Mouse (Mus musculus) forebrain, embryonic 13.5 days (tissue): ENCODE measurements around the gene Ercc5. TPM values are rescaled to one million over a fixed set of nuclear protein-coding genes. Genes with fewer than 3 reads are reported as not detected.
A peak's percentile ranks its signal among the peaks of the same experiment; 100 is the strongest.

Source experiments
- ATAC-seq: fragments of 200-750 bp; cut with Nextera tagmentation; 2 replicates; pipeline ENCODE4 v1.8.0; 2017
- H3K27ac ChIP-seq: fragments of 300-500 bp; sonication (generic); 2 replicates; pipeline ENCODE4 v1.5.1; 2015; ENCODE audit warnings: inconsistent platforms, mild to moderate bottlenecking, moderate library complexity
- H3K27me3 ChIP-seq: fragments of 300-500 bp; sonication (generic); 2 replicates; pipeline ENCODE4 v1.6.1; 2015; ENCODE audit warnings: mild to moderate bottlenecking, inconsistent platforms
- H3K36me3 ChIP-seq: fragments of 300-500 bp; sonication (generic); 2 replicates; pipeline ENCODE4 v1.6.1; 2015; ENCODE audit warnings: mild to moderate bottlenecking, inconsistent platforms; ENCODE audit not compliant: poor library complexity, severe bottlenecking
- H3K4me1 ChIP-seq: fragments of 300-500 bp; sonication (generic); 2 replicates; pipeline ENCODE4 v1.6.1; 2015; ENCODE audit warnings: inconsistent platforms
- H3K4me2 ChIP-seq: fragments of 300-500 bp; sonication (generic); 2 replicates; pipeline ENCODE4 v1.6.1; 2015; ENCODE audit warnings: inconsistent platforms, mild to moderate bottlenecking, moderate library complexity
- H3K4me3 ChIP-seq: fragments of 300-500 bp; sonication (generic); 2 replicates; pipeline ENCODE4 v1.5.1; 2015; ENCODE audit warnings: mild to moderate bottlenecking, inconsistent platforms
- H3K9ac ChIP-seq: fragments of 300-500 bp; sonication (generic); 2 replicates; pipeline ENCODE4 v1.6.1; 2015; ENCODE audit warnings: mild to moderate bottlenecking, inconsistent platforms
- H3K9me3 ChIP-seq: fragments of 300-500 bp; sonication (generic); replicated peaks from 2 replicates; pipeline ENCODE4 v1.6.1; 2016; ENCODE audit warnings: inconsistent platforms
- WGBS: fragments of 180-500 bp; shearing (Covaris S2); methylation state at CpG from one replicate; pipeline ENCODE4 v1.1.7; 2015; 5-methylcytosine and 5-hydroxymethylcytosine counted together
- polyA plus RNA-seq: library from polyadenylated mRNA; unstranded; fragments of >200 nt; fragmentation: Nextera tagmentation; extraction: Ambion mirVana; gene quantifications from 2 replicates; pipeline ENCODE4 v1.2.1, GENCODE M21; 2015

Gene Ercc5
- polyA plus RNA-seq, 1 experiment from 2014 or later, result 37.7 TPM

DNA sequence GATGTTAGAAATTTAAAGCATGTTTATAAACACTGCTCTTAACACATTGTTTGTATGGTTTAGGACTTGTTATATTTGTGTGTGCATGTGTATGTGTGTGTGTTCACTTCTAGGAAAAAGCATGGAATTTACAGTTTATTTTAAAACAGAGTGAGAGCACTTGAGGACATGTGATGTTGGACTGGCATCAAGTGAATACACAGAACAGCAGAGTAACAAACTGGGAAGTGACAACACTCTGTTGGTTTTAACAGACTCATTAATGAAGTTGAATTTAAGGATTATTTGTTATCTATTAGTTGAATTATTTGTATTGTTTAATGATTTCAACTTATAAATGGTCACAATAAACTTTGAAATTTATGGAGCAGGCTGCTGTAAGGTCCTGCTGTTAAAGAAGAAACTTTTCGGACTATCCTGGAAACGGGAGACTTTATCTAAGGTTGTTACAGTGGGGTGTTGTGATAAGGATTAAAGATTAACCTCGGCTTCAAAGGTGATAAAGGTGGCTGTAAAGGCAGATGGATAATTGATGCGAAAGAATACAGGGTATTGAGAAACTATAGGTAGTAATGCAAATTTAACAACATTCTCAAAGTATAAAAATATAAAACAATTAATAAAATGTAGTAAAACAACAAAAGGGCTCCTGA, 17.5 kb upstream of the Ercc5 start:
- ATAC-seq, result no peak
- Histone ChIP-seq H3K9ac (no peak overlapping the region), H3K4me2 (no peak overlapping the region), H3K27ac (no peak overlapping the region), H3K9me3 (no peaks in the 10 kb centered on the region), H3K4me3 (no peak overlapping the region), H3K36me3 (peaks cover 47% of the 10 kb centered on the region), H3K4me1 (no peaks in the 10 kb centered on the region), H3K27me3 (no peaks in the 10 kb centered on the region)
- WGBS, result 95% methylated on average over 4 of the region's 4 CpGs

DNA sequence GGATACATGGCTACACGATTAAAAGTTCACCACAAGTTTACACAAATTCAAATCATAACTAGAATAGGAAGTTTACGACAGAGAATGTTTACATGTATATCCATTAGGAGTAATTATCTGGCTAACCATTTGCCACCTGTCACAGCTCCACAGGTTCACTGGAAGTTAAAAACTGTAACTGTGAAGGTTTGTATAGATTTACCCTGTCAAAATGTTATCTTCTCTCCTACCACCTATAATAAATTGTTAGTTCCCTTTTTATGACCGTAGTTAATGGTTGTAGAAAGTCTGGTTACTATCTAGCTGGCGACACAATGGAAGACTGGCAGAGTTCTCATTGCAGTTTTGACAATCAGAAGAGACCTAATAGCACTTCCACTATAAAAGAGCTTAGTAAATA, 7.3 kb upstream of the Ercc5 start:
- H3K9ac ChIP-seq, result no peak overlapping the region
- no peaks in the 10 kb centered on the region for H3K27me3 ChIP-seq
- H3K4me3 ChIP-seq, result no peak overlapping the region
- H3K4me1 ChIP-seq, result no peaks in the 10 kb centered on the region
- H3K27ac ChIP-seq, result no peak overlapping the region
- no peak for ATAC-seq
- no peaks in the 10 kb centered on the region for H3K9me3 ChIP-seq
- H3K36me3 ChIP-seq, result peaks cover 62% of the 10 kb centered on the region
- H3K4me2 ChIP-seq, result no peak overlapping the region
- WGBS, result 92% methylated on average over 4 of the region's 4 CpGs

DNA sequence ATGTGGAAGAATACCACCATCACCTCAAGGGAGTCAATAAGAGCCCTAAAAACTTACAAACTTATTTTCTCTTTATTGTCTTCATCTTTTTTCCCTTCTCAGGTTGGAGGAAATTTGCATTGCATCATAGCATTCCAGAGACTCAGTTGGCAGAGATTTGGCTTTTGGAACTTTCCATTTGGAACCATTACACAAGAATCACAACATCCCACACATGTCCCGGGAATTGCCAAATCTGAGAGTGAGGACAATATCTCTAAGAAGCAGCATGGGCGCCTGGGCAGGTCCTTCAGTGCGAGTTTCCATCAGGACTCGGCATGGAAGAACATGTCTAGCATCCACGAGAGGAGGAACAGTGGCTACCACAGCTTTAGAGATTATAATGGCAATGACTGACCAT, 4.8 kb upstream of the Ercc5 start:
- WGBS, result 96% methylated on average over 5 of the region's 5 CpGs
- H3K27me3 ChIP-seq, result no peaks in the 10 kb centered on the region
- no peak overlapping the region for H3K9ac ChIP-seq
- no peak overlapping the region for H3K27ac ChIP-seq
- H3K36me3 ChIP-seq, result peaks cover 45% of the 10 kb centered on the region
- no peak for ATAC-seq
- peaks cover 6% of the 10 kb centered on the region; the same call in 1 of the 2 replicates for H3K4me1 ChIP-seq
- no peak overlapping the region for H3K4me2 ChIP-seq
- no peak overlapping the region for H3K4me3 ChIP-seq
- no peaks in the 10 kb centered on the region for H3K9me3 ChIP-seq

DNA sequence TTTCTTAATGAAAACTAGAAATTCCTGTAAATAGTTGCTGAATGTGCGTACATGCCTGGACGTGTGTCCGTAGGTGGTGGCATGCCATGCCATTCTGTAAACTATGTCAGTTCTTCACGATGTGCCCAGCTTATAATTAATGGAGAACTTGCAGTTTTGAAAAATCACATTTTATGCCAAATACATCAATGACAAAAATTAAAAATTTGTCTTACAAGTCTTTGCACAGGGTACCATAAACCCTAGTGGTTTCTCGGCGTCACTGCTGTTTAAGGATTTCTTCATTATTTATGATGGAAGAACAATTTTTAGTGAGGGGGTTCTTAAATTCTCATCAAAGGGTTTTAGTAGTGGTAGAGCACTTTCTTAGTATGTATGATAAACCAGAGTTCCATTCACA, 1.2 kb downstream of the Ercc5 start:
- no peaks in the 10 kb centered on the region for H3K27me3 ChIP-seq
- peaks cover 4% of the 10 kb centered on the region for H3K36me3 ChIP-seq
- H3K4me1 ChIP-seq, result peaks cover 14% of the 10 kb centered on the region
- peak overlapping the region; percentile 99; the same call in 1 of the 2 replicates for H3K27ac ChIP-seq
- ATAC-seq, result no peak
- 30% methylated on average over 6 of the region's 6 CpGs for WGBS
- H3K9me3 ChIP-seq, result no peaks in the 10 kb centered on the region
- peak overlapping the region; percentile 92 for H3K9ac ChIP-seq
- H3K4me3 ChIP-seq, result peak overlapping the region; percentile 80
- peak overlapping the region; percentile 70 for H3K4me2 ChIP-seq

DNA sequence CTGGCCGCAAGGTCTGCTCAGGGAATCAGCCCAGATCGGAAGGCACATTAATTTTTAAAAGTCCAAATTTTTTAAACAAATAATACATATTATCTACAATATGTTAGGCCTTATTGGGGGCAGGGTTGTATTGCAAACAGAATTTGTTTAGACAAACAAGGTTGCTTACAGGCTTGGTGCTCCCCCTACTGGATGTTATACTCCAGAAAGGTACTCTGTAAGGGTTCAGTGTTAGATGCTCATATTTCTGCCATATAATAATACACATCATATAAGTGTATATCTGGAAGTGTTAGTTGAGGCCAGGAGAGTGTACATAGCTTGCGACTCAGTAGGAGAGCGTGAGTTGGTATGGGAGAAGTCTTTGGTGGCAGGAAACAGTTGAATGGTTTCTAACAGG, 7.7 kb downstream of the Ercc5 start:
- Histone ChIP-seq H3K36me3 (peaks cover 31% of the 10 kb centered on the region), H3K4me3 (no peak overlapping the region), H3K4me2 (no peak overlapping the region), H3K27ac (no peak overlapping the region), H3K9me3 (no peaks in the 10 kb centered on the region), H3K27me3 (no peaks in the 10 kb centered on the region), H3K4me1 (no peaks in the 10 kb centered on the region), H3K9ac (no peak overlapping the region)
- 0 out of 2 replicates have a peak, but pooled peaks have one; percentile 33 for ATAC-seq
- WGBS, result 93% methylated on average over 4 of the region's 4 CpGs

DNA sequence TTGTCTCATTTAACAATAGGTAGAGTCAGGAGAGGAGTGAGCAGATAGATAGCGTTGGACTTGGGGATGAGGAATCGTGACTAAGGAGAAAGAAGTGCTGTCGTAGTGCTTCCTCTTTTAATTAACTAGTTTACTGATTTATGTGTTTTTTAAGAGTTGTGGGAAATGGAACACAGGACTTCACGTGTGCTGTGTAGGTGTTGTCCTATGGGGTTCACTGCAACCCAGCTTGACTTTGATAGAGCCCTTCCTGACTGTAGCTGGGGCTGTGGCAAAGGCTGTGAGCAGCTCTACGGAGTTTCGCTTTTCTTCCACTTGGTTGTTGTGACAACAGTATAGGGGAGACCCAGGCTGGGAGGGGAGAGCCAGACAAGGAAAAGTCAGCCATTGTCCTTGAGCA, 10.8 kb downstream of the Ercc5 start:
- no peaks in the 10 kb centered on the region for H3K27me3 ChIP-seq
- no peak for ATAC-seq
- no peak overlapping the region for H3K27ac ChIP-seq
- H3K9ac ChIP-seq, result no peak overlapping the region
- H3K9me3 ChIP-seq, result no peaks in the 10 kb centered on the region
- 92% methylated on average over 6 of the region's 6 CpGs for WGBS
- H3K4me3 ChIP-seq, result no peak overlapping the region
- no peak overlapping the region for H3K4me2 ChIP-seq
- H3K4me1 ChIP-seq, result no peaks in the 10 kb centered on the region
- peaks cover 58% of the 10 kb centered on the region for H3K36me3 ChIP-seq

DNA sequence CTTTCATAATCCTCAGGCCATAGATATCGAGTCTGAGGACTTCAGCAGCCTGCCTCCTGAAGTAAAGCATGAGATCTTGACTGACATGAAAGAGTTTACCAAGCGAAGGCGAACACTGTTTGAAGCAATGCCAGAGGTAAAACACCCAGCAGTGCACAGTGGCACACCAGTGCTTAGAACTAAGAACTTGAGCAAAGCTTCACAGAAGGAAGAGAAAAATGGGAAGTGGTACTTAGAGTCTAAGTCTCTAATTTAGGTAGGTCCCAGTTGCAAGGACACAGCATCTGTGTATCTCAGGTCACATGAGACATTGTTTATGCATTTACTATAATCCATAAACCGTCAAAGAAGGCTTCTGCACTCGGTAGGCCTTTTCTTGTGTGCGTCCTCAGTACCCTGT, 14.3 kb downstream of the Ercc5 start:
- H3K9ac ChIP-seq, result no peak overlapping the region
- no peak for ATAC-seq
- H3K4me2 ChIP-seq, result no peak overlapping the region
- WGBS, result 96% methylated on average over 6 of the region's 6 CpGs
- H3K9me3 ChIP-seq, result no peaks in the 10 kb centered on the region
- no peak overlapping the region for H3K4me3 ChIP-seq
- no peaks in the 10 kb centered on the region for H3K27me3 ChIP-seq
- H3K4me1 ChIP-seq, result no peaks in the 10 kb centered on the region
- H3K27ac ChIP-seq, result no peak overlapping the region
- H3K36me3 ChIP-seq, result peaks cover 88% of the 10 kb centered on the region

DNA sequence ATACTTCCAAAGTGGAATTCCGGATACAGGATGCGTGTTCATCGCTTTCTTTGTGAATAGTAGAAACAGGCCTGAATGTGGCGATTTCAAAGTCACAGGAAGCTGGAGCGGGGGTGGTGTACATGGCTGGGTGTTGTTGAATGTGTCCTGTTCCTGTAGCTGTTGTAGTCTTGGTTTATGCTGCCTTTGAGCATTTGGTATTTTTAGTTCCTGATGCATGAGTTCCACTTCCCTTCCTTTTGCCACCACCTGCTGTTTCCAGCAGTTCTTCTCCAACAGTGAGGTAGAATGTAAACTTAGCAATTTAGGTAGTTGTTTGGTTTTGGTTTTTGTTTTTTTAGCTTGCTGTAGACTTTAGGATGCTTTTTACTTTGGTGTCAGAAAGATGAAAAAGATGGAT, 14.8 kb downstream of the Ercc5 start:
- WGBS, result 96% methylated on average over 5 of the region's 5 CpGs

DNA sequence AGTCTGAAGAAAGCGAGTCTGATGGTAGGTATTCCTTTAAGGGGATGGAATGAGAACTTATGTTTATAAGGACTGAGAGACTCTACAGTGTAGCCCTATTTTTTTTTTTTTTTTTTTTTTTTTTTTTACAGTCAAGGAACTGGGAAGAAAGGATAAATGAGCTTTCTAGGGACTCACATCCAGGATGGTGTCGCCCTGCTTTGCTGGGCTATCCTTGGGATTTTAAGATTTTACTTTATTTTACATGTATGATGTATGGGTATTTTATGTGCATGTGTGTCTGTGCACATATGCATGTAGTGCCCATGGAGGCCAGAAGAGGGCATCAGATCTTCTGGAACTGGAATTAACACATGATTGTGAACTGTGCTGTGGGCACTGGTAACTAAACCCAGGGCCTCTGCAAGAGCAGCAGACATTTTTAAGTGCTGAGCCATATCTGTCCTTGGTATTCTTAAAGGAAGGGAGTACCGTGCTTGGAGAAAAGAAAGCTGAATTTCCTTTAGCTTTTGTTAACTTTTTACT, 20.4 kb downstream of the Ercc5 start:
- H3K4me1 ChIP-seq, result no peaks in the 10 kb centered on the region
- H3K9ac ChIP-seq, result no peak overlapping the region
- no peak overlapping the region for H3K27ac ChIP-seq
- 98% methylated on average over 3 of the region's 3 CpGs for WGBS
- no peaks in the 10 kb centered on the region for H3K27me3 ChIP-seq
- H3K4me2 ChIP-seq, result no peak overlapping the region
- peaks cover 4% of the 10 kb centered on the region; the same call in 1 of the 2 replicates for H3K9me3 ChIP-seq
- no peak for ATAC-seq
- H3K36me3 ChIP-seq, result peaks cover 85% of the 10 kb centered on the region
- no peak overlapping the region for H3K4me3 ChIP-seq

More for the DNA sequence above, 14.8 kb downstream of the Ercc5 start:
- Histone ChIP-seq H3K9me3 (no peaks in the 10 kb centered on the region), H3K4me3 (no peak overlapping the region), H3K27me3 (no peaks in the 10 kb centered on the region), H3K27ac (no peak overlapping the region), H3K9ac (no peak overlapping the region), H3K4me1 (no peaks in the 10 kb centered on the region), H3K36me3 (peaks cover 90% of the 10 kb centered on the region), H3K4me2 (no peak overlapping the region)
- ATAC-seq, result no peak

DNA sequence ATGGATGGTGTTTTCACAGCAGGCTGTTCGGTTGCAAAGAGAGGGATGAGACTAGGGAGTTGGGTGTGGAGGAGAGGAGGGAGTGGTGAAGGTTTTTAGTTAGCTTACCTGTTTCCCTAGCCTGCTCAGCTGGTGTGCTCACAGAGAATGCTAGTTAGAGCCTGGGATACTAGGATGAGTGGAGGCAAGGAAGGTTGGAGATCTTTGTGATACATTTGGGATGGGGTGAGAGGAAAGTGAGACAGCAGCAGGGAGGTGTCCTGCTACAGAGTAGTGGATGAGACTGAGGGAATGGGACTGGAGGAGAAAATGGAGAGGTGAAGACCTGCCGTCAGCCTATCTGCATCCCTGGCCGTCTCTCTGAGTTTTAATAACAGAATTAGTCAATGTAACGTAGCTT, 25.1 kb downstream of the Ercc5 start:
- Histone ChIP-seq H3K4me2 (no peak overlapping the region), H3K27me3 (no peaks in the 10 kb centered on the region), H3K36me3 (peaks cover 87% of the 10 kb centered on the region), H3K4me3 (no peak overlapping the region), H3K4me1 (no peaks in the 10 kb centered on the region), H3K9ac (no peak overlapping the region), H3K9me3 (peaks cover 4% of the 10 kb centered on the region; the same call in 1 of the 2 replicates), H3K27ac (no peak overlapping the region)
- 98% methylated on average over 4 of the region's 4 CpGs for WGBS
- ATAC-seq, result no peak

DNA sequence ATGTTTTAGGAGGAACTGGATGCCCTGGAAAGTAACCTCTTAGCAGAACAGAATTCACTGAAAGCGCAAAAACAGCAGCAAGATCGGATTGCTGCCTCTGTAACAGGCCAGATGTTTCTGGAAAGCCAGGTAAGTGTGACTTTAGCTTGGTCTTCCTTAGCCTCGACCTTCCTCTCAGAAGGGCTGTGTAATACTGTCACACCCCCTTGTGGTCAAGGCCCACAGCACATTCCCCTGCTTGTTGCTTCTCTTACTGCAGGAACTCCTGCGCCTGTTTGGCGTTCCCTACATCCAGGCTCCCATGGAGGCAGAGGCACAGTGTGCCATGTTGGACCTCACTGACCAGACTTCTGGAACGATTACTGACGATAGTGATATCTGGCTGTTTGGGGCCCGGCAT, 26.4 kb downstream of the Ercc5 start:
- Histone ChIP-seq H3K4me1 (no peaks in the 10 kb centered on the region), H3K27me3 (no peaks in the 10 kb centered on the region), H3K9ac (no peak overlapping the region), H3K4me2 (no peak overlapping the region), H3K27ac (no peak overlapping the region), H3K4me3 (no peak overlapping the region), H3K36me3 (peaks cover 87% of the 10 kb centered on the region), H3K9me3 (peaks cover 4% of the 10 kb centered on the region; the same call in 1 of the 2 replicates)
- no peak for ATAC-seq
- WGBS, result 92% methylated on average over 8 of the region's 8 CpGs

DNA sequence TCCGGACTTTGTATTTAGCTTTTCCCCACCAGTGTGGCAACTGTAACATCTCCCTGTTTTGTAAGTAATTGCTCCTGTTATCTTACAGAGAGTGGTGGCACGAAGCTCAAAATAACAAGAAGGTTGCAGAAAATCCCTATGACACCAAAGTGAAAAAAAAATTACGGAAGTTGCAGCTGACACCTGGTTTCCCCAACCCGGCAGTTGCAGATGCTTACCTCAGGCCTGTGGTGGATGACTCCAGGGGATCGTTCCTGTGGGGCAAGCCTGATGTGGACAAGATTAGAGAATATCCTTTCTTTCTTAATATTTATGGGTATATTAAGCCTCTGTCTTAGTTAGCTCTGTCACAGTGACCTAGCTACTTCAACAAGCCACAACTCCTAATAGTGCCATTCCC, 30.5 kb downstream of the Ercc5 start:
- 94% methylated on average over 5 of the region's 5 CpGs for WGBS
- H3K4me2 ChIP-seq, result no peak overlapping the region
- no peak overlapping the region for H3K9ac ChIP-seq
- no peak overlapping the region for H3K27ac ChIP-seq
- H3K9me3 ChIP-seq, result no peaks in the 10 kb centered on the region
- ATAC-seq, result no peak
- H3K36me3 ChIP-seq, result peaks cover 83% of the 10 kb centered on the region
- H3K4me3 ChIP-seq, result no peak overlapping the region
- H3K27me3 ChIP-seq, result no peaks in the 10 kb centered on the region
- no peaks in the 10 kb centered on the region for H3K4me1 ChIP-seq

DNA sequence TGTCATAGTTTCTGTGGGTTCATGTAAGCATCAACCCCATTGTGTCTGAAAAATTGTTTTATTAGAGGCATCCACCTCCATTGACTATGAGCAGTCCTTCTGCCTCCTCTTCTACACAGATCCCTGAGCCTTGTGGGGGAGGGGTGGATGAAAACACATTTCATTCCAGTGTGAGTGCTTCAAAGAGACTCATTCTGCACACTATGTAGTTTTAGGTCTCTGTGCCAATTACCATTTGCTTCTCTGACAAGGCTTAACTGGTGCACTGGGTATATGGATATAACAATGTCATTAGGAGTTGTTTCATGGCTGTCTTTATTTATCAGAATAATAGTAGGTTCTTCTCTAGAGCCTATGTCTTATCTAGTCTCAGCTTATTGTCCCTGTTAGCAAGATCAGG, 38.9 kb downstream of the Ercc5 start:
- Histone ChIP-seq H3K4me3 (no peak overlapping the region), H3K4me2 (no peak overlapping the region), H3K4me1 (no peaks in the 10 kb centered on the region), H3K27me3 (no peaks in the 10 kb centered on the region), H3K9me3 (no peaks in the 10 kb centered on the region), H3K36me3 (peaks cover 14% of the 10 kb centered on the region), H3K9ac (no peak overlapping the region), H3K27ac (no peak overlapping the region)
- ATAC-seq, result no peak
